Mouse (Mus musculus) erythroblast, embryonic 14.5 days (primary cell): ENCODE results near the gene Mrps7.

ENCODE experiments used
- GATA1 ChIP-seq: IDR thresholded peaks from 2 replicates; pipeline ENCODE4 v1.6.1; 2012; ENCODE audit warnings: low read length, inconsistent platforms, mixed read lengths
- TAL1 ChIP-seq: IDR thresholded peaks from 3 replicates; pipeline ENCODE4 v1.6.1; 2012; ENCODE audit warnings: low read length, inconsistent platforms, mixed read lengths

- TF ChIP-seq TAL1 = no peak
- TF ChIP-seq GATA1 = no peak
Observed at GRCm38 (mm10) chr11:115584376-115585073, 19.2 kb upstream of the Mrps7 start.
